18 mouse cellular contexts compared by ENCODE assay signal in the genomic region with DNA sequence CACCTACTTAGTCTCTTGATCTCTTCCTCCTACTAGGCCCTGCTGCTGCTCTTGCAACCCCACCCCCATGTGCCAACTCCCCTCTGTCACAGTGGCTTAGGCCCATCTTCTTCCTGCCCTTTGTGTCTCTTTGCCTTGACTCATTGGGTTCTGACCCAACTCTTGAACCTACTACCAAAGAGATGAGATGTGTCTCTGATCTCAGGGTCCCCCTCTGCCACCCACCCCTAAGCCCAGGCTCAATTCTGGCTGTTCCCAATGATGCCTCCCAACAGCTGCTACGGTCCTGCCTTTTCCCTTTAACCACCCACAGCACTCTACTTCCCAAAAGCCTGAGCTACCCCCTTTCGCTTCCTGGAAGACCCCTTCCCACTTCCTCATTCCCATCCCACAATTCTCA. TPM values are rescaled to one million over a fixed set of nuclear protein-coding genes. Genes with fewer than 3 reads are reported as not detected.
A peak's percentile ranks its signal among the peaks of the same experiment; 100 is the strongest.
DNase-seq lines count a peak whose midpoint lies in the region; ATAC-seq lines count a peak whose summit lies in the region.
"Had no signal": no experiment of that assay in that cellular context is flagged by ENCODE, and none has a peak within 500 bp of the region (broad histone marks: within the 10 kb centered on the region; RNA-seq: fewer than 3 reads in every experiment).

No protein-coding gene starts in this region.

- peak overlapping the region; percentile 22; the same call in 1 of the 2 replicates for H3K4me2 ChIP-seq in heart, embryonic 14.5 days (ENCODE audit: low read length)
- H3K4me2 ChIP-seq in embryonic facial prominence, embryonic 15.5 days (replicated peaks): no peak overlapping the region
- H3K4me2 ChIP-seq: hindbrain, embryonic 12.5 days; lung, embryonic 14.5 days had no signal

- H3K4me1 ChIP-seq in heart, embryonic 14.5 days (ENCODE audit: control insufficient read depth in 2 of 2, insufficient read depth in 2 of 2, low read length in 2 of 2): peaks cover 30 to 57% of the 10 kb centered on the region in 2 experiments
- peaks cover 84% of the 10 kb centered on the region for H3K4me1 ChIP-seq in megakaryocyte, embryonic 14.5 days
- H3K4me1 ChIP-seq in embryonic facial prominence, embryonic 15.5 days: peaks cover 65% of the 10 kb centered on the region

- H3K36me3 ChIP-seq in heart, embryonic 14.5 days (ENCODE audit: control insufficient read depth, insufficient read depth, low read length): peaks cover under 1% of the 10 kb centered on the region; the same call in 1 of the 2 replicates
- no peaks in the 10 kb centered on the region for H3K36me3 ChIP-seq in megakaryocyte, embryonic 14.5 days (replicated peaks; ENCODE audit: low read length)
- peaks cover under 1% of the 10 kb centered on the region; the same call in 1 of the 2 replicates for H3K36me3 ChIP-seq in embryonic facial prominence, embryonic 15.5 days
- H3K36me3 ChIP-seq: hindbrain, embryonic 12.5 days had no signal

- no peak overlapping the region for H3K9ac ChIP-seq in heart, embryonic 14.5 days (ENCODE audit: low read length)
- no peak overlapping the region for H3K9ac ChIP-seq in embryonic facial prominence, embryonic 15.5 days
- H3K9ac ChIP-seq: hindbrain, embryonic 12.5 days; lung, embryonic 14.5 days had no signal

- no peaks in the 10 kb centered on the region for H3K9me3 ChIP-seq in heart, embryonic 14.5 days (ENCODE audit: control insufficient read depth, low read length)
- no peaks in the 10 kb centered on the region for H3K9me3 ChIP-seq in megakaryocyte, embryonic 14.5 days
- no peaks in the 10 kb centered on the region for H3K9me3 ChIP-seq in embryonic facial prominence, embryonic 15.5 days (replicated peaks)
- H3K9me3 ChIP-seq: hindbrain, embryonic 12.5 days had no signal

- no peak for DNase-seq in heart, postnatal 10 days
- DNase-seq in left cerebral cortex, postnatal 14 days (ENCODE audit: low spot score in 2 of 2): no peak
- DNase-seq: adrenal gland, adult 8-10 months; cerebellum, adult 2 months; gastrocnemius, postnatal 25 days; kidney, postnatal 14 days; lung, embryonic 14.5 days; retina, postnatal 1 day; thymus, adult 2 months had no signal

- intact Hi-C loops in heart, postnatal 10 days (cut with DNase I): loop anchor here (2.0 kb wide), 1 partner anchor 21 kb away; a partner anchor contains a TSS
- intact Hi-C loops in left cerebral cortex, postnatal 14 days (cut with DNase I): loop anchor here (5.0 kb wide), 1 partner anchor 105 kb away; no protein-coding TSS in a partner anchor

- 78% methylated on average over 2 of the region's 2 CpGs for WGBS in heart, embryonic 14.5 days
- WGBS in embryonic facial prominence, embryonic 15.5 days: 83% methylated on average over 2 of the region's 2 CpGs

- no peak for ATAC-seq in heart, embryonic 14.5 days (ENCODE audit: insufficient number of reproducible peaks, insufficient read depth, low FRiP score, low read depth)
- ATAC-seq in megakaryocyte, adult 5-6 weeks (ENCODE audit: poor library complexity, severe bottlenecking): no peak
- ATAC-seq in embryonic facial prominence, embryonic 15.5 days (ENCODE audit: insufficient number of reproducible peaks, low FRiP score, low TSS enrichment, low read depth): no peak
- ATAC-seq in monocyte, adult 5-6 weeks (replicated peaks; ENCODE audit: insufficient number of reproducible peaks, low FRiP score, low TSS enrichment, poor library complexity, severe bottlenecking): no peak
- ATAC-seq: CD4-positive, CD25-positive, alpha-beta regulatory T cell, adult 4 months had no signal

- H3K4me3 ChIP-seq in heart, embryonic 14.5 days (ENCODE audit: control insufficient read depth in 1 of 2, insufficient read depth in 1 of 2, low read depth in 1 of 2, low read length in 2 of 2): no peak overlapping the region
- peak overlapping the region; percentile 28 for H3K4me3 ChIP-seq in megakaryocyte, embryonic 14.5 days (replicated peaks)
- no peak overlapping the region for H3K4me3 ChIP-seq in embryonic facial prominence, embryonic 15.5 days (replicated peaks)
- H3K4me3 ChIP-seq: hindbrain, embryonic 12.5 days had no signal

- H3K27me3 ChIP-seq in heart, embryonic 14.5 days (ENCODE audit: control insufficient read depth, insufficient read depth, low read length): no peaks in the 10 kb centered on the region
- peaks cover 55% of the 10 kb centered on the region for H3K27me3 ChIP-seq in megakaryocyte, embryonic 14.5 days (replicated peaks)
- no peaks in the 10 kb centered on the region for H3K27me3 ChIP-seq in embryonic facial prominence, embryonic 15.5 days

- H3K27ac ChIP-seq in heart, embryonic 14.5 days (replicated peaks in 1 of 2; ENCODE audit: control insufficient read depth in 1 of 2, insufficient read depth in 1 of 2, low read depth in 2 of 2, low read length in 2 of 2): 0 out of 4 replicates have a peak overlapping the region, but pooled peaks of 1 of the 2 experiments have one; percentile 77
- H3K27ac ChIP-seq in embryonic facial prominence, embryonic 15.5 days (replicated peaks): peak overlapping the region; percentile 49
- H3K27ac ChIP-seq: hindbrain, embryonic 12.5 days had no signal

RNA-seq across cellular contexts. Expression of a gene that starts 19.4 kb away (rescaled TPM):
- polyA plus RNA-seq in heart, embryonic 14.5 days (2014; fragmentation: Nextera tagmentation; extraction: Ambion mirVana): 25.3 and 32.5 TPM in 2 replicates
- total RNA-seq in heart, postnatal 10 days (2021): 10 to 100 TPM; 39.7 to 45.5 TPM
- polyA plus RNA-seq in megakaryocyte, embryonic 14.5 days (2012; ENCODE audit: insufficient read depth, low replicate concordance): 3.6 and 19.1 TPM in 2 replicates
- 0.76 and 0.91 TPM in 2 replicates for total RNA-seq in megakaryocyte, adult 5-6 weeks (2015)
- 1.8 and 1.9 TPM in 2 replicates for total RNA-seq in megakaryocyte, adult 5-6 weeks (2017)
- polyA plus RNA-seq in embryonic facial prominence, embryonic 15.5 days (2015; fragmentation: Nextera tagmentation; extraction: Ambion mirVana): 16.4 and 17.3 TPM in 2 replicates
- total RNA-seq in monocyte, adult 5-6 weeks (2017): 1.1 TPM in 1 of 3 replicates, not detected in the others
- 10 to 100 TPM; 35.0 to 36.6 TPM for total RNA-seq in left cerebral cortex, postnatal 14 days (2021)
- total RNA-seq: neutrophil, adult 5-6 weeks had no signal
- polyA plus RNA-seq: CD4-positive, CD25-positive, alpha-beta regulatory T cell, adult 4 months had no signal

RNA-seq across cellular contexts. Expression of a gene that starts 20.5 kb away (rescaled TPM):
- 27.6 and 27.7 TPM in 2 replicates for polyA plus RNA-seq in heart, embryonic 14.5 days (2014; fragmentation: Nextera tagmentation; extraction: Ambion mirVana)
- total RNA-seq in heart, postnatal 10 days (2021): 10 to 100 TPM; 10.4 to 12.1 TPM
- polyA plus RNA-seq in megakaryocyte, embryonic 14.5 days (2012; ENCODE audit: insufficient read depth, low replicate concordance): 2.0 and 8.8 TPM in 2 replicates
- total RNA-seq in megakaryocyte, adult 5-6 weeks (2015): 3.1 and 5.6 TPM in 2 replicates
- total RNA-seq in megakaryocyte, adult 5-6 weeks (2017): 7.1 and 11.8 TPM in 2 replicates
- polyA plus RNA-seq in embryonic facial prominence, embryonic 15.5 days (2015; fragmentation: Nextera tagmentation; extraction: Ambion mirVana): 45.8 and 46.1 TPM in 2 replicates
- total RNA-seq in monocyte, adult 5-6 weeks (2017): 0.39 to 3.0 TPM in 2 of 3 replicates, not detected in the other
- 10 to 100 TPM in 1 of 2 experiments, 1 to 10 TPM in 1; 8.9 to 10.4 TPM for total RNA-seq in left cerebral cortex, postnatal 14 days (2021)
- total RNA-seq: neutrophil, adult 5-6 weeks had no signal
- polyA plus RNA-seq: CD4-positive, CD25-positive, alpha-beta regulatory T cell, adult 4 months had no signal

RNA-seq across cellular contexts. Expression of a gene that starts 20.5 kb away (rescaled TPM):
- 0.24 and 0.40 TPM in 2 replicates for polyA plus RNA-seq in heart, embryonic 14.5 days (2014; fragmentation: Nextera tagmentation; extraction: Ambion mirVana)
- under 1 TPM; 0.20 to 0.36 TPM for total RNA-seq in heart, postnatal 10 days (2021)
- not detected in 2 replicates for polyA plus RNA-seq in megakaryocyte, embryonic 14.5 days (2012; ENCODE audit: insufficient read depth, low replicate concordance)
- total RNA-seq in megakaryocyte, adult 5-6 weeks (2015): not detected in 2 replicates
- total RNA-seq in megakaryocyte, adult 5-6 weeks (2017): not detected in 2 replicates
- polyA plus RNA-seq in embryonic facial prominence, embryonic 15.5 days (2015; fragmentation: Nextera tagmentation; extraction: Ambion mirVana): 1.2 and 1.9 TPM in 2 replicates
- total RNA-seq in monocyte, adult 5-6 weeks (2017): 0.21 TPM in 1 of 3 replicates, not detected in the others
- total RNA-seq in left cerebral cortex, postnatal 14 days (2021): 1 to 10 TPM; 1.1 to 2.1 TPM
- total RNA-seq: MEL had no signal

RNA-seq across cellular contexts. Expression of a gene that starts 41.6 kb away (rescaled TPM):
- 1,816 and 1,859 TPM in 2 replicates for polyA plus RNA-seq in heart, embryonic 14.5 days (2014; fragmentation: Nextera tagmentation; extraction: Ambion mirVana)
- 1,000 to 10,000 TPM; 1,753 to 1,826 TPM for total RNA-seq in heart, postnatal 10 days (2021)
- polyA plus RNA-seq in megakaryocyte, embryonic 14.5 days (2012; ENCODE audit: insufficient read depth, low replicate concordance): 7,037 and 23,567 TPM in 2 replicates
- total RNA-seq in megakaryocyte, adult 5-6 weeks (2015): 1,271 and 1,296 TPM in 2 replicates
- total RNA-seq in megakaryocyte, adult 5-6 weeks (2017): 513 and 615 TPM in 2 replicates
- 1,601 and 1,694 TPM in 2 replicates for polyA plus RNA-seq in embryonic facial prominence, embryonic 15.5 days (2015; fragmentation: Nextera tagmentation; extraction: Ambion mirVana)
- 676 to 886 TPM (median 682 TPM) in 3 replicates for total RNA-seq in monocyte, adult 5-6 weeks (2017)
- 1,000 to 10,000 TPM; 1,766 to 1,778 TPM for total RNA-seq in left cerebral cortex, postnatal 14 days (2021)

Comparison
In these comparisons a context has a peak if more than half of its experiments do, and no peak if none do; other contexts are left out.
1. RNA of a gene that starts 19.4 kb away (total RNA-seq): 39.7 to 45.5 TPM in heart, postnatal 10 days and 35.0 to 36.6 TPM in left cerebral cortex, postnatal 14 days; 0.76 to 1.9 TPM in megakaryocyte, adult 5-6 weeks and 1.1 TPM in monocyte, adult 5-6 weeks; every median in the first group is over 10 times any median in the second.